Mouse (Mus musculus) embryonic fibroblast, embryonic 13.5 days (primary cell): ENCODE results near the gene Mag.

Experiments
- CTCF ChIP-seq: IDR thresholded peaks from 2 replicates; pipeline ENCODE4 v1.5.1; 2011; ENCODE audit warnings: mild to moderate bottlenecking, control low read depth, low read length, moderate library complexity, borderline replicate concordance; ENCODE audit not compliant: insufficient read depth
- POLR2A ChIP-seq: IDR thresholded peaks from 2 replicates; pipeline ENCODE4 v1.6.1; 2011; ENCODE audit warnings: low read depth, mild to moderate bottlenecking, control low read depth, low read length, moderate library complexity

DNA sequence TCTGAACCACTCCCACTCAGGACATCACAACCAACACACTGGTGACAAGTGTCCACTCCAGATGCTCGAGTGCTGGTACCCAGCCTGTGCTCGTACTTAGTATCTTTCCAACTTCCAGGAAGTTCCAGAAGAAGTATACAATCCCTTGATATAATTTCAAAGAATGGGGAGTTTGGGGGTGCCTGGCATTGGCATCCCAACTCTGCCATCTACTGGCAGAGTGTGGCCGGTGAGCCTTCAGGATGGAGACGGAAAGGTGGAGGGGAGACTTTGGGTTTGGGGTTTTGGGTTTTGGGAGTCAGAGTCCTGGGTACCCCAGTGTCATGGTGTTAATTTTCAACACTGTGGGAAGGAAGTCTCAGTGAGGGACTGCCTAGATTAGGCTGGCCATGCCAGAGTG is 10.6 kb downstream of the Mag start:
- TF ChIP-seq CTCF: no peak
- no peak for TF ChIP-seq POLR2A
